Mouse (Mus musculus) testis, adult 2 months (tissue): ENCODE results near the gene Nova1.

Experiments
- CTCF ChIP-seq: fragments of 200-500 bp; IDR thresholded peaks from 2 replicates; pipeline ENCODE4 v1.5.1; 2012; ENCODE audit warnings: low read depth, mild to moderate bottlenecking, inconsistent platforms, low read length, moderate library complexity; ENCODE audit not compliant: control insufficient read depth, insufficient read depth, insufficient replicate concordance
- POLR2A ChIP-seq: fragments of 200-500 bp; IDR thresholded peaks from 2 replicates; pipeline ENCODE4 v1.6.1; 2012; ENCODE audit warnings: low read depth, mild to moderate bottlenecking, inconsistent platforms, low read length, moderate library complexity; ENCODE audit not compliant: control insufficient read depth

DNA sequence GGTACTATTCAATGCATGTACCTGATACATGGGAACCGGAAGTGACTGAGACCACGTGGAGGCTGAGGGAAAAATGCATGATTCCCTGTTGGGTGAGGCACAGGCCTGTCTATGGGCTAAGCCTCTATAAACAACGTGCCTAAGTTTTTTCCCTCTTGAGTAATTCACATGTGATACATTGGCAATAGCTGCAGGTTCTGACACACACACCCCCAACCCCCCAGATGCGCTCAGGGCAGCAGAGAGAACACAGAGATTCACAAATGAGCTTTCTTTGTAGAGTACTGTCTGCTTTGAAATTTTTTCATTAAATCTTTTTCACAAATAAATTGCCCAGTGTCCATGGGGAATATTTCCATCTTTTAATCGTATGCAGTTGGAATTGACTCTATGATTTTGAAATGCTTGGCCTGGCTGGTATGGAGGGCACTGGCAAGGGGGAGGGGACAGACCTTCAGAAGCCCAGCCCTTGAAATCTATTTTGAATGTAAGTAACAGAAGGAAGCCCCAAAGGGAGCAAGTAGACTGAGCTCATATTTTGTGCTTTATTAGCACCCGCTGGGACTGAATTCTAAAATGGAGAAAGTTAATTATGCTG is 173.3 kb downstream of the Nova1 start:
- TF ChIP-seq POLR2A: no peak
- TF ChIP-seq CTCF: no peak
